Mouse (Mus musculus) layer of hippocampus, postnatal 10 days (tissue): ENCODE measurements around the gene Fcho1. TPM values are rescaled to one million over a fixed set of nuclear protein-coding genes. Genes with fewer than 3 reads are reported as not detected.
"Not testable (repeated sequence)": the region's sequence is repeated elsewhere in the genome, so short reads cannot be mapped to it uniquely, and the experiment has no call there.

Source experiments
- DNase-seq, 2 experiments: peaks; one replicate each; pipeline ENCODE4 v3.0.0; 2021; ENCODE audit warnings: low spot score in 2 of 2
- total RNA-seq, 2 experiments: library from RNA; stranded (reverse); gene quantifications; 2 replicates each; pipeline ENCODE4 v1.2.3; 2021

The Fcho1 gene
- total RNA-seq, 2 experiments from 2014 or later, result 111 to 119 TPM

DNA sequence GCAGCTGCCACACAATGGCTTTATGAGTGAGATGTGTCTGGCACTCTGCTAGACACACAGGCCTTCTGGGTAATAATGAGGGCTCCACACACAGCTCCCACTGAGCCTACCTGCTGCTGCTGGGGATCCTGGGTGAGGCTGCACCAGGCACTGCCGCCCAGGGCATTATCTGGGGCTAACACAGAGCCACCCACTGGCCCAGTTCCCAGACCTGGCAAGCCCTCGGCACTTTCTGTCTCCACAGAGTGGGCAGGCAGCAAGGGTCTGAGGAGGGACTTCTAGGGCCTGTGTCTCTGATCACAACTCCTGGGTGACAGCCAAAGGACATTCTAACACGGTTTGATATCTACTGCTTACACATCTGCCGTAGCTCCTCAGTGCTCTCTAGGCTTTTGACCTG lies 6.3 kb downstream of the Fcho1 start:
- peak; percentile 67 to 78 for DNase-seq

- DNase-seq, result no peak
These were observed 7.3 kb downstream of the Fcho1 start for GRCm38 (mm10) chr8:71718252-71718651.

DNA sequence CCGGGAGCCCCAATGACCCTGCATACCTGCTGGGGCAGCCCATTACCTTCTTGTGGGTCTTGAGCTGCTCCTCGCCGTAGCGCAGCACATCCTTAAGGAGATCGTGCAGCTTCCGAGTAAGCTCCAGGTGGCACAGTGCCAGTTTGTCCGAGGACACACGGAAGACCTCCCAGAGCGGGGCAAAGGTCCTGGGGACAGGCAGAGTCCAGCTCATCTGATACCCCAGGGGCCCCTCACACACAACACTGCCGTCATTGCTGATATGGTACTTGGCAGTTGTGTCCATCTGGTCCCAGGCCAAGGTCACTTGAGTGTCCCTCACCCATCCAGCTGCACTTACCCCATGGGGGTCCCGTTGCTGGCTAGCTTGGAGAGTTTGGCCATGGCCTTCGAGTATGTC lies 8.4 kb downstream of the Fcho1 start:
- no peak for DNase-seq

DNA sequence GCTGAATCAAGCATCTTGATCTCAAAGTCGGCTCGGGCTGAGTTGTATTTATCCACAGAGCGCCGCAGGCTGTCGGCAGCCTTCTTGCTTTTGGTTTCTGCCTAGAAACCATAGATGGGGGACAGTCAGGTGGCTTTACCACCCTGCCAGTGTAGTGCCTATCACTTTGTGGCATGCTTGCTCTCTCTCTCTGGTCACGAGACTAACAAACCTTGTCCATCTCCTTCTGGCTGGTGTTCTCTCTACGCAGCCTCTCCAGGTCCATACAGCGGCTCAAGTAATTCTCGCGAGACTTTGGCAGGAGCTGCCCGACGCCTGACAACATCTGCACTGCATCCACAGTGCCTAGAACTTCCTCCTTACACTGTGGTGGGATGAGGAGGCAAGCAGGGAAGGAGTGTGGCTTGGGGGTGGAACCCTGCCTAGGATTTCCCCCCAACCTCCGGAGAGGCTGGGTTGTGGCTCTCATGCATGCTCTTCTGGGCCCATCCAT lies 8.9 kb downstream of the Fcho1 start:
- DNase-seq, result no peak

DNA sequence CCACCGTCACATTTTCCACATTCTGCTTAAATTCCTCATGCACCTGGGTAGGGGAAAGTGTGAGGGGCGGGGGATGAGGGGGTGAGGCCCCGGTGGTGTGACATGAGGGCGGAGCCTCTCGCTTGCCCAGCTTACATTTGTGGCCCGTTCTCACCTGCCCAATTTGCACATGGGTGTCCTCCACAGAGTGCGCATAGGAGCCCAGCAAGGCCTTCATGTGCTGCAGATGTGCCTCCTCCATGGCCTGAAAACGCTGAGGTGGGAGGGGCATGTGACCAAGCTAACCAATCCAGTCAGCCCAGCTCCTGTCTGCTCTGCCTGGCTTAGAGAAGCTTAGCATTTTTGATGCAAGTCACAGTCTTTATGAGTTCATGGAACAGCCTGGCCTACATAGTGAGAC lies 10.0 kb downstream of the Fcho1 start:
- no peak for DNase-seq

DNA sequence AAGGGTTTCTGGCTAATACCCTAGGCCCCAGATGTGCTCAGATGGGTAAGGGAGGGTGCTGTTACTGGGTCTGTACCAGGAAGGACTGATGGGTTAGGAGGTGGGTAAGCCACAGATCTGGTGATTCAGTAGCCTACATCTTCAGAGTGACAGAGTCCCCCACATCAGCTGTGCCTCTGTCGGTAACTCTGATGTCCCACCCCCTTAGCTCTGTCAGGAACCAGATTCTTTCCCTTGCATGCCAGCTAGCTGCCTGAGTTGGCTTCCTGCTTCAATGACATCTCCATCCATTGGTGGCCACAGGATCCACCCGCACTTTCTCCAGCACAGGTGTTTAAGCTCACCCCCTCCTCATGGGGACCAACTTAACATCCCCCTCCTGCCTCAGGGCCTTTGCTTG lies 13.9 kb downstream of the Fcho1 start:
- DNase-seq, result no peak

DNA sequence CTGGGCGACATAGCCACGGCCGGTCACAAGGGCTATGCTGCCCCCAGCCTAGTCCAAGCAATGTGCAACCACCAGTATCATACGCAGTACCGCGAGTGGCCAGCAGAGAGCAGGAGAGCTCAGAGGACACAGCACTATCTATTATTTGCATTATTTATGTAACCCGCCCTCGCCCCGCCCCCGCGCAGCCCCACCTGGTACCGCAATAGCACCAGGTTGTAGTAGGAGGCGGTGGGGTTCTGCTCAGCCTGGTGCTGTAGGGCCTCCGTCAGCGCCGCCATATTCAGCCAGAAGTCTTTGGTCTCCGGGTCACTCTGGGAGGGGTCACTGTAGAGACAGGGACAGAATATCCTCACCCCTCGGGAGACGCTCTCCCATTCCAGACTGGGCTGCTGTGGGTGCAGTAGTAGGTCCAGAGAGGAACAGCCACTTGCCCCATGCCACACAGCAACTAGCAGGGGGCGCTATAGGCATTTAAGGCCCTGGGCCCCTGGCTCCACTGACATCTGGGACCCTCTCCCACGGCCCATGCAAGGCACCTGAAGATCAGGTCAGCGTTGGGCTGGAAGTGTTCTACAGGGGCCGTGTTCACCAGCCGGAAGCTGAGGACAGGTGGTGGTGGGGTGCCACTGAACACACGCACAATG lies 15.6 kb downstream of the Fcho1 start:
- DNase-seq, result peak; percentile 90 to 92

GRCm38 (mm10) chr8:71709134-71709799 lies 16.2 kb downstream of the Fcho1 start:
- DNase-seq, result no peak

- DNase-seq, result peak; percentile 67 to 73
These were observed 17.6 kb downstream of the Fcho1 start for GRCm38 (mm10) chr8:71707874-71708273.

DNA sequence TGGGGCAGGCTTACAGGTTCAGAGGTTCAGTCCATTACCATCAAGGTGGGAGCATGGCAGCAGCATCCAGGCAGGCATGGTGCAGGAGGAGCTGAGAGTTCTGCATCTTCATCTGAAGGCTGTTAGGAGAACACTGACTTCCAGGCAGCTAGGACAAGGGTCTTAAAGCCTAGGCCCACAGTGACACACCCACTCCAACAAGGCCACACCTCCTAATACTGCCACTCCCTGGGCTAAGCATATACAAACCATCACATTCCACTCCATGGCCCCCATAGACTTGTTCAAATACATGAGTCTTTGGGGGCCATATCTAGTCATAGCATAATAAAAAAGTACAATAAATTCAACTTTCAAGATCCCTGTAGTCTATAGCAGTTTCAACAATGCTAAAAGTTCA lies 22.1 kb downstream of the Fcho1 start:
- DNase-seq, result not testable (repeated sequence)

DNA sequence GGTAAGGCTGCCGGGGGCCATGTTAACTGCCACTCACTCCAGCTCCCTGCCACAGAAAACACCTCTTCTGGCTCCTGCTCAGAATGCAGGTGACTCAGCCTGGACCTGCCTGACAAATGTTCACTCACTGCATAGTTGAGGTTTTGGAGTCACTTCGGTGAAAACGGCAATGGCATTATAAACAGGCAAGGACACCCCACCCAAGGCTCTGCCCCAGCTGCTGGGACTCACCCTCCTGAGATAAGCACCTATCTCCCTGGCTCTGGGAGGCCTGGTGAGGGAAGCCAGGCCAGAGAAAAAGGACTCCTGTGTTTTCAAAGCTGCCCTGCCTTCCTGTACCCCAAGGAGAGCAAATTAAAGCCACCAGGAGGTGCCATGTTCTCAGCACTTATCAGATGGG lies 22.6 kb downstream of the Fcho1 start:
- DNase-seq, result no peak

DNA sequence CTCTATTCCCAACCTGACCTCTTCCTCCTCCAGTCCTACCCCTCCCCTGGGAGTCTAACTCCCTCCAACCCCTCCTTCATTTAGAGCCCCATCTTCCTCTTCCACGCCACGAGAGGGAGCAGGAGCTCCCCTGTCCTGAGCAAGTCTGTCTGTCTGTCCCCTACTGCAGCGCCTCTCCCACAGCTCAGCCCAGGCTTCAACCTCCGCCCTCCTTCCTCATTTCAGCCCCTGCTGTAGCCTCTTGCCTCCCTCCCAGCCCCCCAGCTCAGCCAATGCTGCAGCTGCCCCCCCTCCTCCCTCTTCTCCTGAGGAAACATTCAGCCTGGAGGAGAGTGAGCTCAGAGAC lies 23.5 kb downstream of the Fcho1 start:
- DNase-seq, result no peak

DNA sequence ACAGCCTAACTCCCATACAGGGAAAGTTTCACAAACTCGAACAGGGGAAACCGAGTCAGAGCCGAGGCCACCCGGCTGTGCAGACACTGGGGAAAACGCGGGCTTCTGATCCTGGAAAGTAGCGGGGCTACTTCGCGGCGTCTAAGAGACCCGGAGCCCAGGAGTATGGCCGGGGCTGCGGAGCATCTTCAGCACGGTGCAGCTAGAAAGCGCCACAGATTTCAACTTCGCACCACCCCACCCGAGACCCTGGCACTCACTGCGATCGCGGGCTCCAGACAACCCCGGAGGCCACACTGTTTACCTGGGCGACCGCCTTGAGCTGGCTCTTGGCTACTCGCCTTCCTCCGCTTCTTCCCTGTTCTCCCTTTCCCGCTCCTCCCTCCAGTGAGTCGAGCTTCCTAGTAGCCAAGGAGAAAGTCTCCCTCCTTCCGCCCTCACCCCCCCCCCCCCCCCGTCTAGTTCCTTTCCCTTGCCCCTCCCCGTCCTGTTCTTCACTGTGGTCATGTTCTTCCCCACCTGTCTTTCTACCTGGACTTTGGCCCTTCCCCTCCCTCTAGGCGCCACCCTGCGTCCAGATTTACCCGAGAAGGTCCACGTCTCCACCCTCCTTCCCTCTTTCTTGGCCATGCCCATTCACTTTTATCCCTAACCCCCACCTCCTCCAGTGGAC lies 24.0 kb downstream of the Fcho1 start, which contains the start of gene B3gnt3:
TSS of gene B3gnt3 (minus strand) at position 376 of the 673 bp plus-strand sequence.
- no peak for DNase-seq

DNA sequence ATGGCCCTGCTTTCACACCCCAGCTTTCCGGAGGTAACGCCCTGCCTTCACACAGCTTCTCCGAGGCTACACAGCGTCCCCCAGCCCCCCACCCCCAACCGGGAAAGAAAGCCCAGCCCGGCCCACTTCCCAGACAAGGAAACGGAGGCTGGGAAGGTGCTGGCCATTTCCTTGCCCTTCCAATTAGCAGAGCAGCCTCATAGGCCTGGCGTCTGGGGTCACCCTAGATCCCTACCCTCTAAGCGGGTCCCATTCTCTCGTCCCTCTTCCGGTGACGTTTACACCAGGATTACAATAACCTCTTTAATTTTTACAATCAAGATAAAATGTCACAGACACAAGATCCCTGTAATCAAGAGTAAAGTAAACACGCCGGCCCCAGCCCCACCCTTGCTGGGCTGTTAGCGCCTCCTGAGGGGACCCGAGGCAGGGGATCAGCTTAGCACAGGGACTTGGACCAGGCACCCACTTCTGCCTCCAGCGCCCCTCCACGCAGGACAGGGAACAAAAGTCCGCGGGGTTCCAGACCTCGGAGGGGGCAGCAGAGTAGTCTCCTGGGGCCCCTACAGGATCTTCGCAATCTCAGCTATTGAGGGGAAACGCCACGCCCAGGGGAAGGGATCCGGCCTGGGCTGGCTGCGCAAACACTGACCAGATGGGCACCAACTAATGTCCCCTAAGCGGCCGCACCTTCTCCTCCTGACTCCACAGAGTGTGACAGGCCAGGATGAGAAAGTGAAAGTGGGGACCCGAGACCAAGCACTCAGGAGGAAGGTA lies 24.8 kb downstream of the Fcho1 start:
- DNase-seq, result no peak

GRCm38 (mm10) chr8:71695456-71695855 lies 30.1 kb downstream of the Fcho1 start:
- not testable (repeated sequence) for DNase-seq

GRCm38 (mm10) chr8:71693166-71694041 lies 32.1 kb downstream of the Fcho1 start:
- no peak for DNase-seq

- peak in 1 of 2 experiments; percentile 18 for DNase-seq
These were observed 33.0 kb downstream of the Fcho1 start for GRCm38 (mm10) chr8:71692509-71692908.

GRCm38 (mm10) chr8:71689028-71689427 lies 36.5 kb downstream of the Fcho1 start, which contains the start of gene Insl3:
Insl3 (plus strand) TSS chr8:71689214.
- no peak for DNase-seq

DNA sequence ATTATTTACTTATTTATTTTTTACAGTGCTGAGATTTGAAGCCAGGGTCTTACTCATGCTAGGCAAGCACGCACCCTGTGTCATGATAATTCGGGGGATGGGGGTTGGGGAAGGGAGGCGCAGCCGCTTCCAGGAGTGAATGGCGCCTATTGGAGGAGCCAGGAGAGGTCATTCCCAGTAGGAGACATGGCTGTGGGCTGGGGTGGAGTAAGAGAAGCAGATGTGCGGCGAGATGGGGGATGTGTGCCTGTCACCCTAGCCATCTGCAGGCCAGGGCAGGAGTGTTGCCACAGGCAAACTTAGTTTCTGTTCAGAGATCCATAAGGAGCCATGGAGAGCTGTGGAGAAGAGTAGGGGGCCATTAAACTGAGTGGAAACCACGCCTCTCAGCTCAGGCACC lies 37.9 kb downstream of the Fcho1 start:
- no peak for DNase-seq

- DNase-seq, result no peak
These were observed 39.3 kb downstream of the Fcho1 start for GRCm38 (mm10) chr8:71686143-71686734.
